Mouse (Mus musculus) embryonic facial prominence, embryonic 12.5 days (tissue): ENCODE measurements around the gene Olfr1090. TPM values are rescaled to one million over a fixed set of nuclear protein-coding genes. Genes with fewer than 3 reads are reported as not detected.

Experiments
- ATAC-seq: fragments of 200-750 bp; cut with Nextera tagmentation; 2 replicates; pipeline ENCODE4 v1.8.0; 2017; ENCODE audit not compliant: insufficient number of reproducible peaks, insufficient read depth, low FRiP score, low TSS enrichment
- H3K27ac ChIP-seq: fragments of 300-500 bp; sonication (generic); 2 replicates; pipeline ENCODE4 v1.5.1; 2016; ENCODE audit warnings: mild to moderate bottlenecking
- H3K27me3 ChIP-seq: fragments of 300-500 bp; sonication (generic); 2 replicates; pipeline ENCODE4 v1.6.1; 2016; ENCODE audit warnings: mild to moderate bottlenecking, moderate library complexity
- H3K36me3 ChIP-seq: fragments of 300-500 bp; sonication (generic); 2 replicates; pipeline ENCODE4 v1.6.1; 2016; ENCODE audit warnings: mild to moderate bottlenecking
- H3K4me1 ChIP-seq: fragments of 300-500 bp; sonication (generic); 2 replicates; pipeline ENCODE4 v1.6.1; 2016
- H3K4me2 ChIP-seq: fragments of 300-500 bp; sonication (generic); replicated peaks from 2 replicates; pipeline ENCODE4 v1.6.1; 2016; ENCODE audit warnings: mild to moderate bottlenecking, moderate library complexity
- H3K4me3 ChIP-seq: fragments of 300-500 bp; sonication (generic); 2 replicates; pipeline ENCODE4 v1.5.1; 2016; ENCODE audit warnings: mild to moderate bottlenecking
- H3K9ac ChIP-seq: fragments of 300-500 bp; sonication (generic); 2 replicates; pipeline ENCODE4 v1.6.1; 2016; ENCODE audit warnings: mild to moderate bottlenecking, moderate library complexity
- H3K9me3 ChIP-seq: fragments of 300-500 bp; sonication (generic); 2 replicates; pipeline ENCODE4 v1.6.1; 2016; ENCODE audit warnings: mild to moderate bottlenecking, moderate library complexity
- WGBS: fragments of 180-500 bp; shearing (Covaris S2); methylation state at CpG from one replicate; pipeline ENCODE4 v1.1.7; 2016; 5-methylcytosine and 5-hydroxymethylcytosine counted together
- polyA plus RNA-seq: library from polyadenylated mRNA; unstranded; fragments of >200 nt; fragmentation: Nextera tagmentation; extraction: Ambion mirVana; gene quantifications from 2 replicates; pipeline ENCODE4 v1.2.1, GENCODE M21; 2016

Gene Olfr1090
- not detected in 2 replicates for polyA plus RNA-seq

GRCm38 (mm10) chr2:86758893-86759292 lies at the start of gene Olfr1090:
TSS of gene Olfr1090 (minus strand) at chr2:86758993.
- no peak within 1 kb of the TSS for H3K4me3 ChIP-seq
- no peak for ATAC-seq
- WGBS, result 85% methylated on average over 1 of the region's 1 CpGs

GRCm38 (mm10) chr2:86782179-86782578 lies 23.4 kb upstream of the Olfr1090 start, which contains the start of gene Olfr1093:
TSS of gene Olfr1093 (plus strand) at chr2:86782479.
- Histone ChIP-seq H3K4me1 (no peaks in the 10 kb centered on the region), H3K4me2 (no peak within 1 kb of the TSS), H3K27me3 (no peaks in the 10 kb centered on the region), H3K9me3 (no peaks in the 10 kb centered on the region), H3K27ac (no peak within 1 kb of the TSS), H3K9ac (no peak within 1 kb of the TSS), H3K4me3 (no peak within 1 kb of the TSS), H3K36me3 (no peaks in the 10 kb centered on the region)
- no peak for ATAC-seq
- WGBS, result 85% methylated on average over 2 of the region's 2 CpGs

More at GRCm38 (mm10) chr2:86758893-86759292, at the start of gene Olfr1090:
- Histone ChIP-seq H3K4me2 (no peak within 1 kb of the TSS), H3K9ac (no peak within 1 kb of the TSS), H3K27me3 (no peaks in the 10 kb centered on the region), H3K4me1 (no peaks in the 10 kb centered on the region), H3K36me3 (no peaks in the 10 kb centered on the region), H3K9me3 (no peaks in the 10 kb centered on the region), H3K27ac (no peak within 1 kb of the TSS)

- no peak for ATAC-seq
- Histone ChIP-seq H3K36me3 (no peaks in the 10 kb centered on the region), H3K4me2 (no peak overlapping the region), H3K27me3 (no peaks in the 10 kb centered on the region), H3K9ac (no peak overlapping the region), H3K27ac (no peak overlapping the region), H3K4me3 (no peak overlapping the region), H3K9me3 (no peaks in the 10 kb centered on the region), H3K4me1 (no peaks in the 10 kb centered on the region)
- WGBS, result 93% methylated on average over 6 of the region's 6 CpGs
These were observed 2.3 kb upstream of the Olfr1090 start for GRCm38 (mm10) chr2:86761050-86761449.

GRCm38 (mm10) chr2:86733601-86734000 lies 25.2 kb downstream of the Olfr1090 start, which contains the start of gene Olfr1089:
TSS of gene Olfr1089 (minus strand) at chr2:86733701.
- Histone ChIP-seq H3K4me2 (no peak within 1 kb of the TSS), H3K9me3 (no peaks in the 10 kb centered on the region), H3K4me1 (no peaks in the 10 kb centered on the region), H3K27me3 (no peaks in the 10 kb centered on the region), H3K4me3 (no peak within 1 kb of the TSS), H3K9ac (no peak within 1 kb of the TSS), H3K36me3 (no peaks in the 10 kb centered on the region), H3K27ac (no peak within 1 kb of the TSS)
- no peak for ATAC-seq

Other genes starting within 250 kb of the Olfr1090 start
- not detected in 2 replicates for gene Olfr1079, start 216.5 kb downstream of the Olfr1090 start, polyA plus RNA-seq
- gene Olfr1080, start 200.8 kb downstream of the Olfr1090 start, polyA plus RNA-seq, result not detected in 2 replicates
- not detected in 2 replicates for gene Olfr1082, start 160.0 kb downstream of the Olfr1090 start, polyA plus RNA-seq
- not detected in 2 replicates for gene Olfr1084, start 119.3 kb downstream of the Olfr1090 start, polyA plus RNA-seq
- gene Olfr1085, start 97.0 kb downstream of the Olfr1090 start, polyA plus RNA-seq, result not detected in 2 replicates
- not detected in 2 replicates for gene Olfr1086, start 78.9 kb downstream of the Olfr1090 start, polyA plus RNA-seq
- not detected in 2 replicates for gene Olfr1087, start 60.6 kb downstream of the Olfr1090 start, polyA plus RNA-seq
- gene Olfr1089, start 25.3 kb downstream of the Olfr1090 start, polyA plus RNA-seq, result not detected in 2 replicates
- gene Olfr1093, start 23.5 kb upstream of the Olfr1090 start, polyA plus RNA-seq, result not detected in 2 replicates
- gene Olfr141, start 51.0 kb upstream of the Olfr1090 start, polyA plus RNA-seq, result not detected in 2 replicates
- not detected in 2 replicates for gene Olfr1094, start 65.7 kb upstream of the Olfr1090 start, polyA plus RNA-seq
- gene Olfr1095, start 92.7 kb upstream of the Olfr1090 start, polyA plus RNA-seq, result not detected in 2 replicates
- gene Gm13723, start 115.8 kb upstream of the Olfr1090 start, polyA plus RNA-seq, result not detected in 2 replicates
- not detected in 2 replicates for gene Olfr1097, start 133.2 kb upstream of the Olfr1090 start, polyA plus RNA-seq
- gene Olfr1098, start 165.6 kb upstream of the Olfr1090 start, polyA plus RNA-seq, result not detected in 2 replicates
- not detected in 2 replicates for gene Olfr1099, start 201.7 kb upstream of the Olfr1090 start, polyA plus RNA-seq
- not detected in 2 replicates for gene Olfr1100, start 221.0 kb upstream of the Olfr1090 start, polyA plus RNA-seq
- gene Olfr1101, start 232.2 kb upstream of the Olfr1090 start, polyA plus RNA-seq, result not detected in 2 replicates
- not detected in 2 replicates for gene Olfr1102, start 239.4 kb upstream of the Olfr1090 start, polyA plus RNA-seq